Mouse (Mus musculus) kidney, postnatal 14 days (tissue): Measurements from ENCODE around the gene Adtrp.

Experiments
- DNase-seq: peaks from one replicate; pipeline ENCODE4 v3.0.0; 2022; ENCODE audit warnings: mixed read lengths

Gene Adtrp

GRCm38 (mm10) chr13:41771061-41771460, 76.4 kb downstream of the Adtrp start:
- DNase-seq, result peak; percentile 15

DNA sequence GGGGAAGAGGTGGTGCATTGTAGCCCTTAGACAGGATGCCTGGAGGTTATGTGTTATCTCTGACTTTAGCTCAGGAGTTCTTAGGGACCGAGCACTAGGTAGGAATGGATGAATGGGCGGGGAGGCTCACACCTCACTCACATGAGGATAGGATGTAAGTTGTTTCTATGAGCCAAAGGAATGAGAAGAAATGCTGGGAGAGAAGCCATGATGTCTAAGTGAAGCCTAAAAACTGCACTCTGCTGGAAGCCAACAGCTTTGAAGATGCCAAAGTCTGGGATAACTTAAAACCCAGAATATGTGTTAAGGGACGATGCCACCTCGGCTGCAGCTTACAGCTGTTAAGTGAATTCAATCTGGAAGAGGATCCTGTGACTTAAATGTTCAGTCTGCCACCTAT, 79.5 kb downstream of the Adtrp start:
- no peak for DNase-seq

- DNase-seq, result no peak
Measured at GRCm38 (mm10) chr13:41761986-41762385, 85.5 kb downstream of the Adtrp start.

DNA sequence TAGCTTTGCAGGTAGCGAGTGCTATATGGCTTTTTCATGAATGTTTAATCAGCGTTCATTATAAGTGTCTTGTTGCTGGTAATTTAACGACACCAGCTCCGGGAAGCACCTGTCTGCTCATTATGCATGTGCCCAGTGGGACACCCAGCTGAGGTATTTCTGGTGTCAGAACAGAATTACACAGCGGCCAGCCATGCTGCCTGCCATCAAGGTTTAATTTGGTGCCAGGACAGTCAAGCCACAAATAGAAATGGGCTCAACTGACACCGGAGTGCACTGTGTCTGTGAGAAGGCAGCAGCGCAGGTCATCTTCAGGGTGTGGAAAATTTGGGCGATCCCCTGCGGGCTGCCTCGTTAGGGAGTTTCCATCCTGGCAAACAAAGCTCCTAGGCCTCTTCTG, 87.0 kb downstream of the Adtrp start:
- no peak for DNase-seq

- no peak for DNase-seq
Measured at GRCm38 (mm10) chr13:41758550-41759465, 88.7 kb downstream of the Adtrp start.

- DNase-seq, result no peak
Measured at GRCm38 (mm10) chr13:41753114-41753513, 94.4 kb downstream of the Adtrp start.

DNA sequence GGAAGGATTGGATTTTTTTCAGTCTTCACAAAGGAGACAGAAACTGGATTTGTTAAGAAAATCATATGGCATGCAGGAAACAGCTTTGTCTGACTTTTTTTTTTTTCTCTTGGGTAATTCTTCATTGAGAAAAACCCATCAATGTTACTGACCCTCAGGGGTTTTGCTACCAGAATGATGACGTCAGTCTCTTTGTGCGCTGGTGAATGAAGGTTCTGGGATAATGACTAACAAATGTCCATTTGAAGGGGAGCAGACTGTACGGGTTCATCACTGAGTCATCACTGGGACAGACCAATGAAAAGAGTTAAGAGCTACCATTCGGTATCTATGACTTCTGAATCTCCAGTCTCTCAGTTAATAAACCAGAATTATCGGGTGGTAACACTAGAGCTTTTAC, 97.0 kb downstream of the Adtrp start:
- no peak for DNase-seq

DNA sequence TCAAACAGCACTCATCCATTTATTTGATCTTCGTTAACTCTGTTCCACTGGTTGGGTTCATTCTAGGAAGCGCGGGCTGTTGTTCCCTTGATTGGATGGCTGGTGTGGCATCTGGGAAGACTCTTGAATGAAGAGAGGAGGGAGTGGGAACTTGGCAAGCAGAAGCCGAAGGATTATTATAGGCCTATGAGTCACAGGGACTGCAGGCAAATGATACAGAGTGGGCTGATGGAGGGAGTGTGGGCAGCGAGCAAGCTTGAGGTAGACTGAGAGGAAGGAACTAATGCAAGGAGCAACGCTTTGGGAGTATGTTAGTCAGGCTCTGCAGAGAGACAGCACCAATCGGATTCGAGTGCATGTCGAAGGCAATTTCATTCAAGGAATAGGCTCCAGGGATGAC, 98.6 kb downstream of the Adtrp start:
- DNase-seq, result no peak

DNA sequence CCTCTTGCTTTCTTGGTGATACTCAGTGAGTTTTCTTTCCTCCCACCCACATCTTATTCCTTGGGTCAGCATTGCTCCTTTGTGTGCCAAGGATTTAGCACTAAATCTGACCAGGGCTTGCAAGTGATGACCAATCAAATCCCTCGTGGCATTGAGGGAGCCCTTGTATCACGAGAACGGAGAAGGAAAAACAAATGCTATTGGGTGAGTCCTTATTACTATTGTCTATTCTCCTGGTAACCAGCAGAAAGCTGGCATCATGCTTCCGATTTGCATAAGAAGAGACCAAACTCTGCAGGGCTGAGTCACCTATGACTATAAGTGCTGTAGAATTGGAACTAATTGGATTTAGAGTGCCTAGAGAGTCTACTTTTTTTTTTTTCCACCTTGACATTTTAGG, 99.8 kb downstream of the Adtrp start:
- no peak for DNase-seq

DNA sequence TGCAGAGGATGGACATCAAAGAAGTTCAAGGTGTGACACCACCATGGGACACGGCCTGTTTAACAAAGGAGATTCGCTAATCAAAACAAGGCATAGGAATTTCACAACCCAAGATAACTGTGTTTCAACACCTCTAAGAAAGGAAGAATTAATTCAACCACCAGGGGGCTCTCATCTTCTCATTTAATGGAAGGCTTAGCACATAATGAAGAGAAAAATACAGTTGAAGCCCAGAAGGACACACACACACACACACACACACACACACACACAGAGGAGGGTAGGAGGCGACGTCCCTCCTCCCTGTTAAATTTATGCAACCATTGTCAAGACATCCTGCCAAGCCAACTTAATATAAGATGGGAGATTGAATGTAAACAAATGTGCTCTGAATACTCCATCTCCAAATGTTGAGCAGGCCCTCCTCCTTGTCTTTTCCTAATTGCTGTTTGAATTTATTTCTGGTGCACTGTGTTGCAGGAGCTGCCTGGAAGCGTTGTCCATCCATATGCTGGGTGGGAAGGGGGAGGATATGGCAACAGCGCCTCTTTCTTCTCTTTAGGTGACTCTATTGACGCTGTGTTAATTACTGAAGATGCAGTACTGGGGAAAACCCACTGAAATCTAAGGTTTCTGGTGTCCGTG, 100.4 kb downstream of the Adtrp start:
- peak; percentile 51 for DNase-seq

DNA sequence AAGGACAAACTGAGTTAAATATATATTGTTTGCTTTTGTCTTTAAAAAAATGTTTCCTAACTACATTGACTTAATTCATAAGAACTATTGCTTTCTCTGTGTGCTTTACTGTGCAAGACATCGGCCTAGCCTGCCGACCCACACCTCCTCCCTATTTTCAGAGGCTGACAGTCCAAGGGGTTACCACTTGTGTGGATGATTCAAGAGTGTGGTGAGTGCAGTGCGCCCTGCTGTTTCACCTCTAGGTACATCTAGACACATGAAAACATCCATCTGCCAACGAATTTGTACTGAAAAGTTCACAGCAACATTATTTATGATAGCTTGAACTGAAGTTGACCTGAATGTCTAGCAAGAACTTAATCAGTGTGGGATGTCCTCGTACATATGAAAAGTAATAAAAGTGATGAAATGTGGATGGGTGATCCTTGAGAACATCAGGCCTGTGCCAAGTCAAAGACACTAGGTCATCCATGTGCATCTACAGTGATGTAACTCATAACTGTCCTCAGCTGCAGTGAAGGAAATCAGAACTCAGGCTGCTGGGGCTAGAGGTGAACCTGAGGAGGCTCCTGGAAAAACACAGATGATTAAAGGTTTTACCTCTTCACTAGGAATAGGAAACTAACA, 106.9 kb downstream of the Adtrp start:
- DNase-seq, result peak; percentile 13

DNA sequence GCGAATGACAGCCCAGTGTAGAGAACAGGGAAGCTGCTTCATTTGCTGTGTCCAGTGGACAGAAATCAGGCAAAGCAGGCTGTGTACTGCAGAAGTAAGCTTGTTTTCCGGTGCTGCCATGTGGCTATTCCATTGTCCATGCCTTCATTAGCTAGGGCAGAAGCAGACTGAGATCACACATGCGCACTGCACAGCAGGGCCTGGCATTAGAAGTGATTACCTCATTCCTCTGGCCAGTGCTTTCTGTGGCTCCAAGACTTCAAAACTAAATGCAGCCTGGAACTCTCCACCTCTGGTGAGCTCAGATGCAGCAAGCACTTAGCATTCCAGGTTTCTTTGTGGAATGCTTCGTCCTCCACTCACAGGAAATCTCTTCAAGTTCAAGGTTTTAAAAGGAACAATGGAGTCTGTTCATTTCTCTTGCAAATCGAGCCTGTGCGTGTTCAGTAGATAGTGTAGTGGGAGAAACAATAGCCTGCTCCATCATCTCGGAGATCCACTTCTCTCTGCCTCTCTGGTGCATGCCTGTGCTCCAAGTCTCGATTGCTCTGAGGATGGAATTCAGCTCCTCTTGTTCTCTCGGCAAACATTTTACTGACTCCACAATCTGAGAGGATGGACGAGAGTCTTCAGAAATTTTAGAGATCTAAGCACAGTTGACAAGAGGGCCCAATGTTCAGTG, 109.7 kb downstream of the Adtrp start:
- DNase-seq, result no peak

- no peak for DNase-seq
Measured at GRCm38 (mm10) chr13:41729660-41730059, 117.8 kb downstream of the Adtrp start.

DNA sequence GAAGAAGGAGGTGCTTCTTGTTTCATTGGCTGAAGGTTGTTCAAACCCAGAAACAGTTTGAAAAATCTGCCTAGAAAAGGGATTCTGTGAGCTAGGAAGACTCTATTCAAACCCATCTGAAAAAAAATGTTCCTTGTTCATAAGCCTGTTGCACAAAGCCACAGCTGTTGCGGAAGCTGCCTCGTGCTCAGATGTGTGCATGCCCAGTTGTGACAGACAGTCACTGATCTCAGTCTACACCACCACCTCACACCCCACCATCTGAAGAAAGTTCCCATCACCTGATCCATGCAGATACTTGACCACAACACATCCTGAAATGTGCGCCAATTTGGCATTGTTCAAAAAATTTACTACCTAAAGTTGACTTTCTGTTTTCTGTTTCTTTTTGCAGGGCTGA, 119.7 kb downstream of the Adtrp start:
- DNase-seq, result no peak

DNA sequence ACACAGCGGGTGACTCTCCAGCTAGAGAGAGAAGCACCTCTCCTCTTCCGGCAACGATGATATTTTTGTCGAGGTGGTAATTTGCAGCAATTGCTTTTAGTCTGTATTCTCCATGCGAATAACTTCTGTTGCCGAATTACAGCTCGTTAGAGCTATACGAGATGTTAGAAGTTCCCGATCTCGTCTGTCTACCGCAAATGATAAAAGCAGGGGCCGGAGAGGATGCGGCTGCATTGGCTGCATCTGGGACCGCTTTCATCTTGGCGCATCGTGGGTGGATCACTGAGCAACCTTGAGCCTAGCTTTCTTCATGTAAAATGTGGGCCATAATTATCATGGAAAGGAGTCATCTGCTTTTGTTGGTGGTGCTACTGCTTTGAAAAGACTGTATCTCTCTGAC, 128.2 kb downstream of the Adtrp start:
- no peak for DNase-seq

- no peak for DNase-seq
Measured at GRCm38 (mm10) chr13:41718051-41718450, 129.4 kb downstream of the Adtrp start.
